Mouse (Mus musculus) neural tube, embryonic 11.5 days (tissue): ENCODE measurements around the gene 4930442H23Rik. TPM values are rescaled to one million over a fixed set of nuclear protein-coding genes. Genes with fewer than 3 reads are reported as not detected.
"Not testable (repeated sequence)": the region's sequence is repeated elsewhere in the genome, so short reads cannot be mapped to it uniquely, and the experiment has no call there.

ENCODE experiments used
- ATAC-seq: fragments of 200-750 bp; cut with Nextera tagmentation; 2 replicates; pipeline ENCODE4 v1.8.0; 2017; ENCODE audit warnings: moderate number of reproducible peaks, mild to moderate bottlenecking, moderate TSS enrichment, moderate library complexity; ENCODE audit not compliant: insufficient read depth, low FRiP score, low TSS enrichment
- DNase-seq: peaks from one replicate; pipeline ENCODE4 v3.0.0-alpha.2; 2015; ENCODE audit warnings: low spot score
- H3K27ac ChIP-seq: fragments of 300-500 bp; sonication (generic); 2 replicates; pipeline ENCODE4 v1.5.1; 2014; ENCODE audit warnings: low read depth, mild to moderate bottlenecking, low read length
- H3K27me3 ChIP-seq: fragments of 300-500 bp; sonication (generic); 2 replicates; pipeline ENCODE4 v1.6.1; 2014; ENCODE audit warnings: mild to moderate bottlenecking, low read length, mixed read lengths; ENCODE audit not compliant: control insufficient read depth, insufficient read depth
- H3K36me3 ChIP-seq: fragments of 300-500 bp; sonication (generic); 2 replicates; pipeline ENCODE4 v1.6.1; 2014; ENCODE audit warnings: mild to moderate bottlenecking, low read length, moderate library complexity, mixed read lengths; ENCODE audit not compliant: control insufficient read depth, insufficient read depth
- H3K4me1 ChIP-seq: fragments of 300-500 bp; sonication (generic); 2 replicates; pipeline ENCODE4 v1.6.1; 2014; ENCODE audit warnings: low read length, mixed read lengths; ENCODE audit not compliant: control insufficient read depth, insufficient read depth
- H3K4me2 ChIP-seq: fragments of 300-500 bp; sonication (generic); 2 replicates; pipeline ENCODE4 v1.6.1; 2014; ENCODE audit warnings: low read depth, mild to moderate bottlenecking, moderate library complexity
- H3K4me3 ChIP-seq: fragments of 300-500 bp; sonication (generic); 2 replicates; pipeline ENCODE4 v1.5.1; 2014; ENCODE audit warnings: low read depth, low read length
- H3K9ac ChIP-seq: fragments of 300-500 bp; sonication (generic); 2 replicates; pipeline ENCODE4 v1.6.1; 2014; ENCODE audit warnings: mild to moderate bottlenecking, low read length
- H3K9me3 ChIP-seq: fragments of 300-500 bp; sonication (generic); 2 replicates; pipeline ENCODE4 v1.6.1; 2016; ENCODE audit warnings: low read length; ENCODE audit not compliant: control insufficient read depth
- WGBS: fragments of 180-500 bp; shearing (Covaris S2); extraction: QIAGEN DNeasy Blood & Tissue Kit; methylation state at CpG from one replicate; pipeline ENCODE4 v1.1.7; 2014; 5-methylcytosine and 5-hydroxymethylcytosine counted together
- polyA plus RNA-seq: library from polyadenylated mRNA; unstranded; fragments of >200 nt; fragmentation: Nextera tagmentation; extraction: Ambion mirVana; gene quantifications from 2 replicates; pipeline ENCODE4 v1.2.1, GENCODE M21; 2014

Gene 4930442H23Rik
- polyA plus RNA-seq, 1 experiment from 2014 or later, result not detected

DNA sequence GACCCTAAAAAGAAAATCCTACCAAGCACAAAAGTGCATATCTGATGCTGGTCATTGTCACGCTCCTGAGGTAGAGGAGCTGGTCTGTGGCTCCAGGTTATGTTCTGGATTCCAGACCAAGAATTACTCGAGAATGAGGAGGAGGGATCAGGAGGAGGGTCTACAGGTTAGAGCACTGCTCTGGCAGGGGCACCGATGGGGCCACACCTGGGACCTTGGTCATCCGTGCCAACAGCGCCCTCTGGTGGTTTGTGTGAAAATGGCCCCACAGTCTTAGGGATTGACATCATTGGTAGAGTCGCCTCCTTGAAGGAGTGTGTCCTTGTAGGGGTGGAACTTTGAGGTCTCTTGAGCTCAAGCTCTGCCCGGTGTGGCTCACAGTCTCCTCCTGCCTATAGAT is 34.3 kb upstream of the 4930442H23Rik start:
- Histone ChIP-seq H3K4me1 (no peaks in the 10 kb centered on the region), H3K9me3 (no peaks in the 10 kb centered on the region), H3K4me3 (no peak overlapping the region), H3K9ac (no peak overlapping the region), H3K27me3 (no peaks in the 10 kb centered on the region), H3K36me3 (no peaks in the 10 kb centered on the region), H3K4me2 (no peak overlapping the region), H3K27ac (no peak overlapping the region)
- 43% methylated on average over 7 of the region's 7 CpGs for WGBS
- DNase-seq (peak; percentile 61), ATAC-seq (peak; percentile 53; the same call in 1 of the 2 replicates)

GRCm38 (mm10) chr10:81217267-81217666 is 33.6 kb upstream of the 4930442H23Rik start:
- not testable (repeated sequence) for H3K4me3 ChIP-seq, H3K36me3 ChIP-seq, DNase-seq, H3K27ac ChIP-seq, ATAC-seq, H3K4me2 ChIP-seq, H3K4me1 ChIP-seq, H3K9ac ChIP-seq, H3K9me3 ChIP-seq, H3K27me3 ChIP-seq
- WGBS, result 23% methylated on average over 1 of the region's 1 CpGs

GRCm38 (mm10) chr10:81216810-81217209 is 33.2 kb upstream of the 4930442H23Rik start:
- whole genome bisulfite sequencing, result 89% methylated on average over 6 of the region's 6 CpGs
- Histone ChIP-seq H3K4me3 (no peak overlapping the region), H3K27me3 (no peaks in the 10 kb centered on the region), H3K27ac (no peak overlapping the region), H3K4me1 (no peaks in the 10 kb centered on the region), H3K4me2 (no peak overlapping the region), H3K36me3 (peaks cover 2% of the 10 kb centered on the region), H3K9ac (no peak overlapping the region), H3K9me3 (no peaks in the 10 kb centered on the region)
- DNase-seq, result no peak
- no peak for ATAC-seq

DNA sequence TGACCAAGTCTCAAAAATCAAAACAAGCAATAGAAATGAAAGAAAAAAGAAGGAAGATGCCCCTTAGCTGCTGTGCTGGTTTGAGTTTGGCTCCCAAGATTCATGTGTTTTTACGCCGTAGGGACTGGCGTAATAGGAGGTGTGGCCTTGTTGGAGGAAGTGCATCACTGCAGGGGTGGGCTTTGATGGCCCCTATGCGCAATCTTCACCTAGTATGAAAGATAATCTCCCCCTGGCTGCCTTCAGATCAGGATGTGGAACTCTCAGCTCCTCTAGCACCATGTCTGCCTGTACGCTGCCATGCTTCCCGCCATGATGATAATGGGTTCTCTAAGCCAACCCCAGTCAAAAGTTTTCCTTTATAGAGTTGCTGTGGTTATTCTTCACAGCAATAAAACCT is 32.6 kb upstream of the 4930442H23Rik start:
- no peak for ATAC-seq
- H3K27ac ChIP-seq, result no peak overlapping the region
- H3K9ac ChIP-seq, result no peak overlapping the region
- no peak overlapping the region for H3K4me3 ChIP-seq
- no peaks in the 10 kb centered on the region for H3K9me3 ChIP-seq
- H3K36me3 ChIP-seq, result peaks cover 2% of the 10 kb centered on the region
- no peaks in the 10 kb centered on the region for H3K4me1 ChIP-seq
- WGBS, result 87% methylated on average over 6 of the region's 6 CpGs
- H3K27me3 ChIP-seq, result no peaks in the 10 kb centered on the region
- DNase-seq, result no peak
- no peak overlapping the region for H3K4me2 ChIP-seq

DNA sequence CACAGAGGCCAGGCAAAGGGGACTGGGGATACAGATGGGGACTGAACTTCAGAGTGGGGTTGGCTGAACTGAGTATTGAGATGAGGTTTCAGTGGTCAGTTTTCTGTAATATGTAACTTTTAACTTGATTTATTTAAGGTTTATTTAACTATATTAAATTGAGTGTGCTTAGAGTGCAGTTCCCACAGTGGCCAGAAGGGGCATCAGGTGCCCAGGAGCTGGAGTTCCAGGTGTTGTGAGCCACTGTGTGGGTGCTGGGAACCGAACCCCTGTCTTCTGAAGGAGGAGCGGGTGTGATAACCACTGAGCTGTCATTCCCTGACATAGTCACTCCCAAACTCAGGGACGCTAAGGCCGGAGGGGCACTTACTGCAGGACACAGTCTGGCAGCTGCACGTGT is 26.5 kb upstream of the 4930442H23Rik start:
- Histone ChIP-seq H3K4me2 (no peak overlapping the region), H3K9me3 (no peaks in the 10 kb centered on the region), H3K4me3 (no peak overlapping the region), H3K27me3 (no peaks in the 10 kb centered on the region), H3K9ac (no peak overlapping the region), H3K27ac (no peak overlapping the region), H3K36me3 (peaks cover 6% of the 10 kb centered on the region), H3K4me1 (no peaks in the 10 kb centered on the region)
- DNase-seq, result no peak
- 96% methylated on average over 5 of the region's 5 CpGs for WGBS
- ATAC-seq, result no peak

DNA sequence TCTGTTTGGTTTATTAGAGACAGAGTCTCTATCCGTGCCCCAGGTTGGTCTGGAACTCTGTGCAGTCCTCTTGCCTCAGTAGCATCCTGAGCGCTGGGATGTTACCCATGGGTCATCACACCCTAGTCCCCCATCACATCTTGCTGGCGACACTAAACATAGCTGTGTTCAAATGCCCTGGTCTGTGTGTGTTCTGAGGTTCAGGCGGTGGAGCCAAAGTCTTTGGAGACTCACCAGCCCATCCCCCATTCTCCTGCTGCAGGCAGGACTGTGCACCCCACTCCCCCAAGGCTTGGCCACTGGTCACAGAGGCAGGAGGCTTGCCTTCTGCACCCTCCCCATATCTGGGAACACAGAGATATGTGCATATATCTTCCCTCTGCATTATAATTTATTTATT is 20.5 kb upstream of the 4930442H23Rik start:
- no peaks in the 10 kb centered on the region for H3K27me3 ChIP-seq
- H3K9me3 ChIP-seq, result no peaks in the 10 kb centered on the region
- no peak overlapping the region for H3K27ac ChIP-seq
- H3K4me1 ChIP-seq, result no peaks in the 10 kb centered on the region
- DNase-seq (no peak), ATAC-seq (no peak)
- H3K4me2 ChIP-seq, result no peak overlapping the region
- H3K36me3 ChIP-seq, result no peaks in the 10 kb centered on the region
- no peak overlapping the region for H3K9ac ChIP-seq
- 64% methylated on average over 4 of the region's 4 CpGs for WGBS
- H3K4me3 ChIP-seq, result no peak overlapping the region

DNA sequence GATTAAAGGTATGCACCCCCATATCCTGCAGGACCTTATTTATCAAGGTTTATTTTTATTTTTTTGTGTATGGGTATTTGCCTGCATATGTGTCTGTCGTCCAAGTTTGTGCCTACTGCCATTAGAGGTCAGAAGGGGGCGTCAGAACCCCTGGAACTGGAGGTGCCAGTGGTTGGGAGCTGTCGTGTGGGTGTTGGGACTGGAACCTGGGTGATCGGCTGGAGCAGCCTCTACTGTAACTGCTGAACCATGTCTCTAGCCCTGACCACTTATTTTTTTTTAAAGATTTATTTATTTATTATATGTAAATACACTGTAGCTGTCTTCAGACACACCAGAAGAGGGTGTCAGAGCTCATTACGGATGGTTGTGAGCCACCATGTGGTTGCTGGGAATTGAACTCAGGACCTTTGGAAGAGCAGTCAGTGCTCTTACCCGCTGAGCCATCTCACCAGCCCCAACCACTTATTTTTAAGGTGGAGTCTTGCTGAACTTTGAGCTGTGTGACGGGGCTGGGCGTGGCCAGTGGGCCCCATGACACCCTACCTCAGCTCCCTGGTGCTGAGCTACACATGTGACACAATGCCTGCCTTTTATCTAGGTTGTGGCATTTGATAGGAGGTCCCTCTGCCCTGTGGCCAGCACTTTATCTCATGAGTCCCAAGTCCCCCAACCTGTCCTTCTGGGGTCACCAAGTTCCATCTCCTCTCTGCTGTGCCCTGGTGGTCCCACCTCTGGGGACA is 19.5 kb upstream of the 4930442H23Rik start:
- Histone ChIP-seq H3K9me3 (no peaks in the 10 kb centered on the region), H3K36me3 (no peaks in the 10 kb centered on the region), H3K27ac (no peak overlapping the region), H3K4me1 (no peaks in the 10 kb centered on the region), H3K4me3 (no peak overlapping the region), H3K9ac (no peak overlapping the region), H3K27me3 (no peaks in the 10 kb centered on the region), H3K4me2 (no peak overlapping the region)
- ATAC-seq, result no peak
- 73% methylated on average over 8 of the region's 8 CpGs for WGBS
- no peak for DNase-seq

DNA sequence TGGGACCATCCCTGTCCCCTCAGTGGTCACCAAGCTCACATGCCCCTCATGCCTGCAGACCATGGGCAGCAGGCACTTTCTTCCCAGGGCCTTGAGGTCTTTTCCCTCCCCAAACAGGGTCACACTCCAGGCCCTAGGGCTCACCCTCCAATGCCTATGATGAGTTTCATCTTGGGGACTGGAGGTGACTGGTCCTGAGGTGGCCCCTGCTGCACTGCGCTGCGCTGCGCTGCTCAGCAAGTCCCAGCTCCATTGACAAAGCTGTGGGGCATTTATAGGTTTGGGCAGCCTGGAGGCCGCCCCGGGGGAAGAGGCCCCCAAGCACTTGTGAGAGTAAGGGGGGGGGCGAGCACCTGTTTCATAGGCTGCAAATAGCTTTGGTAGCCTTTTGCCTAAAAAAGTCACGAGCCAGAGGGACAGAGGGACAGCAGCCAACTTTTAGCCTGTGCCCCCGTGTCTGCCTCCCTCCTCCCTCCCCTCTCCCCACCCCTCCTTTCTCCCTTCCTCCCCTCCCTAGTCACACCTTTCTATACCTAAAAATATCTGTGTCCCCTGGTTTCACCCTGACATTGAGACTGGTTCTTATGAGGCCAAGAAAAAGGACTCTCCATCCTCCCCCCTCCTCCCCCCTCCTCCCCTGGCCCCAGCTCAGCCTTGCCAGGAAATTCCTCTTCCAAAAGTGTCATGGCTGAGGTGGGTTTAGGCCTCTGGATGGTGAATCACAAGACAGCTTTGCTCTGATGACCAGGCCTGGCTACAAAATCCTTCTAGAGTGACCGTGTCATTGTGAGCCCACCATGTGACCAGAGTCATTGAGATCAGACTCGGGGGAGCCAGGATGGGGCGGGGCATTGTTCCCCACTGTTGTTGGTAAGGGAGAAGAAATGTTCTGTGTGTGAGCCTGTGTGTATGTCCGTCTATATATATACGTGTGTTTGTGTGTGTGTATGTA is 18.4 kb upstream of the 4930442H23Rik start, which contains the start of gene Nmrk2:
Gene Nmrk2 (minus strand): TSS at position 245 of the 952 bp plus-strand sequence.
- Histone ChIP-seq H3K4me2 (no peak within 1 kb of the TSS), H3K9me3 (no peaks in the 10 kb centered on the region), H3K27me3 (no peaks in the 10 kb centered on the region), H3K4me3 (no peak within 1 kb of the TSS), H3K9ac (no peak within 1 kb of the TSS), H3K36me3 (no peaks in the 10 kb centered on the region), H3K4me1 (no peaks in the 10 kb centered on the region), H3K27ac (no peak within 1 kb of the TSS)
- DNase-seq (no peak), ATAC-seq (no peak)
- 59% methylated on average over 13 of the region's 13 CpGs for WGBS
